Mouse (Mus musculus): ENCODE measurements at regions not wholly inside any gene's neighbourhood (a gene's known extent, or its start where the extent isn't known, plus 50 kb on each side); places are given as distances from the start of the nearest gene placed in this dataset.

- Histone ChIP-seq H3K4me1 (ENCODE audit: control insufficient read depth, insufficient read depth, low read length) (no peaks in the 10 kb centered on the region), H3K27ac (ENCODE audit: insufficient read depth, low read length) (no peak overlapping the region), H3K4me3 (ENCODE audit: insufficient read depth, low read length) (no peak overlapping the region)
- TF ChIP-seq CTCF (IDR thresholded peaks at IDR 0.05; ENCODE audit: borderline replicate concordance, insufficient read depth, low read length) (no peak), POLR2A (IDR thresholded peaks at IDR 0.05; ENCODE audit: low read depth, low read length) (no peak)
Measured at GRCm38 (mm10) chr16:51457166-51457565, 573.9 kb upstream of the Cblb start.

GRCm38 (mm10) chr16:51475690-51476089 lies 555.3 kb upstream of the Cblb start:
- Histone ChIP-seq H3K27ac (ENCODE audit: insufficient read depth, low read length) (no peak overlapping the region), H3K4me3 (ENCODE audit: insufficient read depth, low read length) (no peak overlapping the region), H3K4me1 (ENCODE audit: control insufficient read depth, insufficient read depth, low read length) (no peaks in the 10 kb centered on the region)
- TF ChIP-seq CTCF (IDR thresholded peaks at IDR 0.05; ENCODE audit: borderline replicate concordance, insufficient read depth, low read length): no peak
- no peak for TF ChIP-seq POLR2A (IDR thresholded peaks at IDR 0.05; ENCODE audit: low read depth, low read length)

DNA sequence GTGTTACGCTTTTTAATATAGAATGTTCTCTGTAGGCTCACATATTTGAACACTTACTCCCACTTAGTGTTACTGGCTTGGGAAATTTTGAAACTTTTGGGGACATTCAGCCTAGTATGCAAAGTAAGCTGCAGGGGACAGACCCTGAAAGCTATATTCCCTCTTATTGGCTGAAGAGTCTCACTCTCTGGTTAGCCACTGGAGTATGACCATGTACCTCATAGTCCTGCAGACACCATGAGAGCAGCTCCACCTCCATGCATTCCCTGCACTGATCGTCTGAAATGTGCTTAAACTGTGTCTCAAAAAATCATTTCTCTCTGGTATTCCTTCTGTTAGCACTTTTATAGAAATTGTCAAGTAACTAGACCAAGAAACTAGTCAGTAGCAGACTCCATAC lies 534.9 kb upstream of the Cblb start:
- H3K4me1 ChIP-seq (ENCODE audit: control insufficient read depth, insufficient read depth, low read length): no peaks in the 10 kb centered on the region
- TF ChIP-seq CTCF (IDR thresholded peaks at IDR 0.05; ENCODE audit: borderline replicate concordance, insufficient read depth, low read length) (no peak), POLR2A (IDR thresholded peaks at IDR 0.05; ENCODE audit: low read depth, low read length) (no peak)
- no peak overlapping the region for H3K4me3 ChIP-seq (ENCODE audit: insufficient read depth, low read length)
- H3K27ac ChIP-seq (ENCODE audit: insufficient read depth, low read length): no peak overlapping the region

- Histone ChIP-seq H3K4me1 (ENCODE audit: control insufficient read depth, insufficient read depth, low read length) (no peaks in the 10 kb centered on the region), H3K4me3 (ENCODE audit: insufficient read depth, low read length) (no peak overlapping the region), H3K27ac (ENCODE audit: insufficient read depth, low read length) (no peak overlapping the region)
- TF ChIP-seq CTCF (IDR thresholded peaks at IDR 0.05; ENCODE audit: borderline replicate concordance, insufficient read depth, low read length) (no peak), POLR2A (IDR thresholded peaks at IDR 0.05; ENCODE audit: low read depth, low read length) (no peak)
Measured at GRCm38 (mm10) chr16:51497777-51498176, 533.2 kb upstream of the Cblb start.

DNA sequence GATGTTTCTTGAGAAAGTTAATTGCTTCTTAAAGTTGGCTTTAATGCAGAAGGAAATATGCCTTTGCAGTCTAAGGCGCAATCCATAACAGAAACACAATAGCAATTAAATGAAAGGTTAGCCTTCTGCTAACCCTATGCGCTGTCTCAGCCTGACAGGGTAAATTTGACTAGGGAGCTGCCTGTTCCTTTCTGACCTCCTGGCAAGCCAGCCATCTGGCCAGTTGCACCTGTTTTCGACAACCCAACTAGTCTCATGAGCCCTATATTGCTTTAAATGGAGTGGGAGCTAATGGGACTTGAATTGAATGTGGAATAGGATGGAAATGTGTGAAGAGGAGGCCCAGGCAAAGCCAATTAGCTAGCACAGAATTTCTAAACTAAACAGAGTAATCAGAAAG lies 513.9 kb upstream of the Cblb start:
- TF ChIP-seq POLR2A (IDR thresholded peaks at IDR 0.05; ENCODE audit: low read depth, low read length) (no peak), CTCF (IDR thresholded peaks at IDR 0.05; ENCODE audit: borderline replicate concordance, insufficient read depth, low read length) (no peak)
- H3K4me1 ChIP-seq (ENCODE audit: control insufficient read depth, insufficient read depth, low read length): no peaks in the 10 kb centered on the region
- H3K27ac ChIP-seq (ENCODE audit: insufficient read depth, low read length): no peak overlapping the region
- no peak overlapping the region for H3K4me3 ChIP-seq (ENCODE audit: insufficient read depth, low read length)

DNA sequence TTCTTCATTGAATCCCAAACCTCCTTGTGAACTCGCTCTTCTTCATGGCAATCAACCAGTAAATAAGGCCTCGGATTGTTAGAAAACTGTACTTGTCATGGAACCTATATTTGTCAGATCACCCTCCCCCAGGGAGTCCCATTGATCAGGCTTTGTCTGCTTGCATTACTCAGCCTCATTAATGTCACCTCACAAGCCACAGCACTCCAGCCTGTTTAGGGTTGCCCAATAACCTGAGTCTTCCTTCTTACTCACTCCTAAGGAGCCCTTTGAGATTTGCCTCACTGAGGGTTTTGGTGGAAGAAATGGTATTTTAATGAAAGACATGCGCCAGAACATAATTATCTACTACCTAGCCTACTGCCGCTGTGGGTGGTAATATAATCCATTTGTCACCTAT lies 510.3 kb upstream of the Cblb start:
- no peaks in the 10 kb centered on the region for H3K4me1 ChIP-seq (ENCODE audit: control insufficient read depth, insufficient read depth, low read length)
- H3K4me3 ChIP-seq (ENCODE audit: insufficient read depth, low read length): no peak overlapping the region
- no peak overlapping the region for H3K27ac ChIP-seq (ENCODE audit: insufficient read depth, low read length)
- TF ChIP-seq CTCF (IDR thresholded peaks at IDR 0.05; ENCODE audit: borderline replicate concordance, insufficient read depth, low read length) (no peak), POLR2A (IDR thresholded peaks at IDR 0.05; ENCODE audit: low read depth, low read length) (no peak)

DNA sequence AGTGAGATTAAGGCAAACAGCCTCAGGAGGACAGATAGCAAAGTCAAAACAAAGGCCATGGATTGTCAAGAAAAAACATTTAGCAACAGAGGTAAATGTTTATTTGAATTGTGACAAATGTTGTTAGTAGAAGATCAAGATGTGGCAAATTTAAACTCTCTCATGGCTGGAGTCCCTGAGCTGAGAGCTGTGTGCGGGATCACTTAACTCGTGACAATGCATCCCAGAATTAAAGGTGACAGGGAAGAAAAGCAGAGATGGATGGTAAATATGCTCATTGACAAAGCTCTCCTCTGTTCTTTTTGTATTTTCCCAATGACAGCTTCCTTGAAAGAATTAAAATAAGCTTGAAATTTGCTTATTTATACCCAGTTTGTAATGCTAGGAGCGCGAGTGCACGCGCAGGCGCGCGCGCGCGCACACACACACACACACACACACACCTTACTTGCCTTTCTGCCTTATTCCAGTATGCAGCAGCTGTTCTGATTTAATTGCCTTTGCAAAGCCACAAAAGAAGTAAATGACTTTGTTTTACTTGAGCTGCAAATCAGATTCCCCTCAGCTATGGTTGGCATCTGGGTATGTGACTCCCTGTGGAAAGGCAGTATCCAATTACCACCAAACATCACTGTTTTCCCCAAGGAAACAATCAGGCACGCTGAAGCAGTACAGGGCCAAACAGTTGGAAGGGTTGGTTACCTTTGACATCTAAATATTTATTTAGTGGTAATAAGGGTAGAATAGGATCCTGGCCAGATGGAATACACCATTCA lies 509.5 kb upstream of the Cblb start:
- Histone ChIP-seq H3K4me1 (ENCODE audit: control insufficient read depth, insufficient read depth, low read length) (no peaks in the 10 kb centered on the region), H3K4me3 (ENCODE audit: insufficient read depth, low read length) (no peak overlapping the region), H3K27ac (ENCODE audit: insufficient read depth, low read length) (no peak overlapping the region)
- TF ChIP-seq CTCF (IDR thresholded peaks at IDR 0.05; ENCODE audit: borderline replicate concordance, insufficient read depth, low read length) (no peak), POLR2A (IDR thresholded peaks at IDR 0.05; ENCODE audit: low read depth, low read length) (no peak)

DNA sequence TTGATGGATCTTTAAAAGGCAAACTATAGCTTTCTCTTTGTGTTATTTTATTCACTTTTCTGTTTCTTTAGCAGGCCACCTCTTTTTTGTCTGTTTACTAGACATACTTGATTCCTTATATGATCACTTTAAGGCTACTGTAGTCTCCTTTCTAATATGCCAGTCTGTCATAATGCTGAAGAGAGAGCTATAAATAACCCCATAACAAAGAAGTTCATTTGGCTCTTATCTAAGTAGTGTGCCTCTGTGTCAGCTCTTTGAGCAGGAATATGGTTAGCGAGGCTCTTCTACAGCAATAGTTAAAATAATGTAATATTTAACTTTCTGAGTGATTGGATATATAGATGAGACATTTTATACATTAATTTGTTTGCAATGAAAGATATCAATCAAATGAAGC lies 507.0 kb upstream of the Cblb start:
- Histone ChIP-seq H3K4me3 (ENCODE audit: insufficient read depth, low read length) (no peak overlapping the region), H3K4me1 (ENCODE audit: control insufficient read depth, insufficient read depth, low read length) (no peaks in the 10 kb centered on the region), H3K27ac (ENCODE audit: insufficient read depth, low read length) (no peak overlapping the region)
- TF ChIP-seq POLR2A (IDR thresholded peaks at IDR 0.05; ENCODE audit: low read depth, low read length): no peak
- TF ChIP-seq CTCF (IDR thresholded peaks at IDR 0.05; ENCODE audit: borderline replicate concordance, insufficient read depth, low read length): no peak

- Histone ChIP-seq H3K4me3 (ENCODE audit: insufficient read depth, low read length) (no peak overlapping the region), H3K27ac (ENCODE audit: insufficient read depth, low read length) (no peak overlapping the region), H3K4me1 (ENCODE audit: control insufficient read depth, insufficient read depth, low read length) (no peaks in the 10 kb centered on the region)
- TF ChIP-seq CTCF (IDR thresholded peaks at IDR 0.05; ENCODE audit: borderline replicate concordance, insufficient read depth, low read length) (no peak), POLR2A (IDR thresholded peaks at IDR 0.05; ENCODE audit: low read depth, low read length) (no peak)
Measured at GRCm38 (mm10) chr16:51532496-51532895, 498.5 kb upstream of the Cblb start.

DNA sequence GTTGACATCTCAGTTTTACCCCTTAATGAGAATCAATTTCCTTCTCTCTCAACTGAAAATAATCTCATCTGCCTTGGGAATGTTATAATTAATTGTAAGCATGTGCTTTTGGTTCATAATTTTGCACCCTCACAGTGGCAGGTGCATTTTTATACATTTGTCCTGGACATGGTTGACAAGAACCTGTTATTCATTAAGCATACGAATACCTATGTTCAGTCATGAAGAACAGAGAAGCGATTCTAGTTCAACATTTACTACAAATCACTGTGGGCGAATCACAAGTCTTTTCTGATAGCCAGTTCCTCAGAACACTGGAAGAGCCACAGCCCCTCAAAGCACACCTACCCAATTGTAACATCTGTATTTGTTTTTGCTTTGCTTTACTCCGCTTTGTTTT lies 487.3 kb upstream of the Cblb start:
- TF ChIP-seq CTCF (IDR thresholded peaks at IDR 0.05; ENCODE audit: borderline replicate concordance, insufficient read depth, low read length) (no peak), POLR2A (IDR thresholded peaks at IDR 0.05; ENCODE audit: low read depth, low read length) (no peak)
- Histone ChIP-seq H3K27ac (ENCODE audit: insufficient read depth, low read length) (no peak overlapping the region), H3K4me1 (ENCODE audit: control insufficient read depth, insufficient read depth, low read length) (no peaks in the 10 kb centered on the region), H3K4me3 (ENCODE audit: insufficient read depth, low read length) (no peak overlapping the region)

Measured in embryonic fibroblast, embryonic 13.5 days (primary cell).